Mouse (Mus musculus) heart, adult 2 months (tissue): Measurements from ENCODE around the gene Msi2.

ENCODE experiments used
- CTCF ChIP-seq: fragments of 200-600 bp; IDR thresholded peaks from 2 replicates; pipeline ENCODE4 v1.8.1; 2022; ENCODE audit warnings: antibody characterized with exemption, mild to moderate bottlenecking, moderate library complexity
- POLR2A ChIP-seq: fragments of 200-500 bp; IDR thresholded peaks from 2 replicates; pipeline ENCODE4 v1.6.1; 2011; ENCODE audit warnings: mild to moderate bottlenecking, low read depth, low read length, control low read depth; ENCODE audit not compliant: insufficient read depth

- TF ChIP-seq CTCF (no peak), POLR2A (no peak)
These were observed 183.9 kb downstream of the Msi2 start for GRCm38 (mm10) chr11:88534331-88534929.
